Mouse (Mus musculus) liver, postnatal 0 days (tissue): Measurements from ENCODE around the gene Sox5.

Source experiments
- CTCF ChIP-seq: sonication (generic); IDR thresholded peaks from 2 replicates; pipeline ENCODE4 v1.5.1; 2016; ENCODE audit warnings: antibody characterized with exemption, low read depth
- EP300 ChIP-seq: IDR thresholded peaks from 2 replicates; pipeline ENCODE4 v1.6.1; 2016; ENCODE audit warnings: antibody characterized with exemption, low read depth, mild to moderate bottlenecking

DNA sequence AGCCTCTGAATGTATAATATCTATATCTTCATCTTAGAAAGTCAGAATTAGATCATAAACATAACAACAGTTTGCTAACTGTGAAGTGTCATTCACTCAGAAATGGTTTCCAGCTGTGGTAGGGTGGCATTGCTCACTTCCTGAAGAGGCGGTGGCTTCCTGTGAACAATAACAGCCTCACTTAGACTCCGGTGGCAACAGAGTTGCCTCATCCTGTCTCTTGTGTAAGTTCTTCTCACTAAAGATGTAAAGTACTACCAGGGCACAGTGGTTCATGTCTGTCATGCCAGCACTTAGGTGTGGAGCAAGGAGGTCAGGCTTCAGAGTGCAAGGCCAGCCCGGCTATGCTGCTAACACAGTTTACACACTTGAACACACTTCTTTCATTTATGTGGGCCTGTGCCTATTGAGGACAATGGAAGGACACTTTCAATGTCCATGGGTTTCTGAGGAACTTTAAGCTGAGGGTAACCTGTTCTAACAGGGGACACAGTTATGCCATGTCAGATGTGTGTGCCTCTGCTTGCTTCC lies 913.6 kb downstream of the Sox5 start:
- TF ChIP-seq CTCF = no peak
- no peak for TF ChIP-seq EP300
